Mouse (Mus musculus): ENCODE data around the gene Hmga2. TPM values are rescaled to one million over a fixed set of nuclear protein-coding genes. Genes with fewer than 3 reads are reported as not detected.
A peak's percentile ranks its signal among the peaks of the same experiment; 100 is the strongest.

Gene Hmga2
- total and polyA plus RNA-seq, 3 experiments = 0.15 TPM; not detected in 2

DNA sequence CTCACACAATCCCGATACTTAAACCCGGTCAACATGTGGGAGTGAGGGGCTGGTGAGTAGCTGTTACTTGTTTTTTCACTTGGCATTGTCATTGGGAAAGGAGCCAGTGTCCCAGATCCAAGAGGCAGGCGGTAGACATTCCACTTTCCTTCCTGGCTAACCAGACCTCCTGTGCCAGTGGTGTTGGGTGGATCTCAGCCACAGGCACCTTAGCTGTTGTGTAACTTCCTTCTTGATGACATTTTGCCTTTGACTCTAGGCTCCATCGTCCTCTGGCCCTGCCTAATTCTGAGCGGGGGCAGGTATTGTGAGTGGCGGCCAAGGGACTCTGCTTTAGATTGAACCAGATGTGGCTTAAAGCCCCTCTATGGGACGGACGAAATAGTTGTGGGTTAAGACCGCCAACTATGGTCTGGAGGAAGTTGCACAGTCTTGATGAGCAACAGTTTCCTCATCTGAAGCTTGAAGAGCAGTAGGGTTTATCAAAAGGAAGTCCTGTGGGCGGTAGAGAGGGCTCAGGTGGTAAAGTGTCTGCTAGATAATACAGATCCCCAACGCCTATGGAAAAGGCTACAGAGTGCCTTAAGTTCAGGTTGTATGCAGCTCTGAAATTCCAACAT lies 152.6 kb downstream of the Hmga2 start (continued):
- TF ChIP-seq E2F4 (IDR thresholded peaks at IDR 0.05; ENCODE audit: borderline replicate concordance, low read depth, low read length) = no peak
- 0 out of 2 replicates have a peak, but pooled peaks have one; percentile 19 for TF ChIP-seq MYC (IDR thresholded peaks at IDR 0.05; ENCODE audit: low read depth, low read length)
- TF ChIP-seq TAL1 (IDR thresholded peaks at IDR 0.05; ENCODE audit: low read length) = peak; percentile 44
- TF ChIP-seq POLR2AphosphoS2 (IDR thresholded peaks at IDR 0.05; ENCODE audit: low read length) = no peak
- TF ChIP-seq HCFC1 (IDR thresholded peaks at IDR 0.05; ENCODE audit: low read depth, low read length) = no peak
- no peak for TF ChIP-seq ZNF384 (IDR thresholded peaks at IDR 0.05; ENCODE audit: low read depth, low read length)
- no peak for TF ChIP-seq CHD2 (IDR thresholded peaks at IDR 0.05; ENCODE audit: low read length)
- TF ChIP-seq UBTF (IDR thresholded peaks at IDR 0.05; ENCODE audit: borderline replicate concordance, insufficient read depth, low read depth, low read length) = no peak
- TF ChIP-seq TBP (IDR thresholded peaks at IDR 0.05; ENCODE audit: low read depth, low read length) = peak; percentile 54; the same call in 1 of the 2 replicates
- TF ChIP-seq CHD1 (IDR thresholded peaks at IDR 0.05; ENCODE audit: low read depth, low read length) = no peak
- TF ChIP-seq MAZ (IDR thresholded peaks at IDR 0.05; ENCODE audit: low read depth, low read length) = peak; percentile 62; the same call in 1 of the 2 replicates
- TF ChIP-seq GABPA (IDR thresholded peaks at IDR 0.05; ENCODE audit: low read depth, low read length) = no peak

DNA sequence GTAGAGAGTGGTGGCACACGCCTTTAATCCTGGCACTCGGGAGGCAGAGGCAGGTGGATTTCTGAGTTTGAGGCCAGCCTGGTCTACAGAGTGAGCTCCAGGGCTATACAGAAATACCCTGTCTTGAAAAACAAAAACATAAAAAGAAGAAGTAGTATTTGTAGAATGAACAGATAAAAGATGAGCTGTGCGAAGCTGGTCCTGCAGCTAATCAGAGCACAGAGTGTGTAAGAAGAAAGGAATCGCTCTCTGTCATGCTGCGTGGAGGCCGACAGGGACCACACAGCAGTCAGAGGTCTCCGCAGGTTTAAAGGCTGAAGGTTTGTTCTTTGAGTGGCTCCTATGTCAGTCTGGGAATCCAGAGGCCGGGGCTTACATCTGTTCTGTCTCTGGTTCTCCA lies 153.5 kb downstream of the Hmga2 start:
- TF ChIP-seq EP300 (IDR thresholded peaks at IDR 0.05; ENCODE audit: low read depth in 1 of 2, low read length in 2 of 2) = peak; percentile 31 to 50; a peak in 2 of 4 replicates
- no peak for TF ChIP-seq MXI1 (IDR thresholded peaks at IDR 0.05; ENCODE audit: low read depth, low read length)
- no peak for TF ChIP-seq CHD1 (IDR thresholded peaks at IDR 0.05; ENCODE audit: low read depth, low read length)
- TF ChIP-seq GATA1 (IDR thresholded peaks at IDR 0.05; ENCODE audit: low read depth, low read length) = 0 out of 2 replicates have a peak, but pooled peaks have one; percentile 25
- H3K4me1 ChIP-seq (ENCODE audit: control insufficient read depth in 1 of 2, insufficient read depth in 2 of 2, low read length in 2 of 2) = peaks cover 2 to 21% of the 10 kb centered on the region in 2 experiments; a peak in 3 of 4 replicates
- no peaks in the 10 kb centered on the region for H3K79me2 ChIP-seq (ENCODE audit: control insufficient read depth, insufficient read depth, low read length, poor library complexity)
- H3K27ac ChIP-seq (ENCODE audit: control insufficient read depth, low read depth, low read length) = peak overlapping the region; percentile 76
- no peak overlapping the region for H3K4me3 ChIP-seq (ENCODE audit: control insufficient read depth in 1 of 2, insufficient read depth in 1 of 2, low read depth in 2 of 2, low read length in 2 of 2)
- no peak overlapping the region for H3K9ac ChIP-seq (ENCODE audit: control insufficient read depth, low read depth, low read length, poor library complexity, severe bottlenecking)
- H3K27me3 ChIP-seq (ENCODE audit: control insufficient read depth in 1 of 2, insufficient read depth in 2 of 2, low read length in 2 of 2) = no peaks in the 10 kb centered on the region
- peak; percentile 66 for DNase-seq (ENCODE audit: low read depth, low spot score)
- no peaks in the 10 kb centered on the region for H3K9me3 ChIP-seq (replicated peaks; ENCODE audit: insufficient read depth, low read length)
- H3K36me3 ChIP-seq (ENCODE audit: control insufficient read depth in 1 of 2, insufficient read depth in 2 of 2, low read length in 2 of 2) = peaks cover 0 to 18% of the 10 kb centered on the region in 2 experiments; a peak in 2 of 4 replicates

DNA sequence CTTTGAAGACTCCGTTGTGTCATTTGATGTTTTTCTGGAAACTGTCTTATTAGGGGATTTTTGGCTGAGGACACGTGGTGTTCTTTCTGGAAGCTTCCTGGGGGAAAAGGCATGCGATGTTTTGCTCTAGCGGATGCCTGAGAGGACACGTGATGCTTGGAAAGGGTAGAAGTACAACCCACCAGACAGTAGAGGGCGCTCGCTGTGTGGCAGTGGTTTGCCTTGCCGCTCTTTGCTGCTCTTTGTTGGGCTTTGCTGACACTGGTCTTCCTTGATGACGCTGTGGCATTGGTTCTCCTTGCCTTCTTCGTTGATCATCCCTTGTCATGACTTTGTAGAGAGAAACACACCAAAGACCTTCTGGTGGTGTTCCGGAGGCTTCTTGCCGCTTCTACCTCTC lies 156.7 kb downstream of the Hmga2 start:
- TF ChIP-seq GABPA (IDR thresholded peaks at IDR 0.05; ENCODE audit: low read depth, low read length) (no peak), ZKSCAN1 (IDR thresholded peaks at IDR 0.05; ENCODE audit: low read depth, low read length) (no peak), SMC3 (IDR thresholded peaks at IDR 0.05; ENCODE audit: low read depth, low read length) (peak; percentile 42), ZC3H11A (IDR thresholded peaks at IDR 0.05; ENCODE audit: low read depth, low read length) (no peak; the same call in 1 of the 2 replicates), MXI1 (IDR thresholded peaks at IDR 0.05; ENCODE audit: low read depth, low read length) (no peak), RAD21 (IDR thresholded peaks at IDR 0.05; ENCODE audit: low read depth, low read length) (peak; percentile 31), BHLHE40 (IDR thresholded peaks at IDR 0.05; ENCODE audit: borderline replicate concordance, low read depth, low read length) (no peak), JUND (IDR thresholded peaks at IDR 0.05; ENCODE audit: low read depth, low read length) (no peak), MEF2A (IDR thresholded peaks at IDR 0.05; ENCODE audit: extremely low read depth, insufficient replicate concordance, low read depth, low read length, poor library complexity, severe bottlenecking) (no peak), CHD2 (IDR thresholded peaks at IDR 0.05; ENCODE audit: low read length) (no peak), CTCF (IDR thresholded peaks at IDR 0.05 in 2 of 3, conservative IDR thresholded peaks at IDR 0.05 in 1 of 3; ENCODE audit: control insufficient read depth in 1 of 3, insufficient read depth in 1 of 3, low read depth in 2 of 3, low read length in 3 of 3, poor library complexity in 1 of 3, severe bottlenecking in 1 of 3) (peak; percentile 33 to 59 (median 47)), MAZ (IDR thresholded peaks at IDR 0.05; ENCODE audit: low read depth, low read length) (no peak)
- H3K9me3 ChIP-seq (replicated peaks; ENCODE audit: insufficient read depth, low read length) = no peaks in the 10 kb centered on the region
- H3K79me2 ChIP-seq (ENCODE audit: control insufficient read depth, insufficient read depth, low read length, poor library complexity) = no peaks in the 10 kb centered on the region
- peaks cover 2 to 17% of the 10 kb centered on the region in 2 experiments; a peak in 3 of 4 replicates for H3K4me1 ChIP-seq (ENCODE audit: control insufficient read depth in 1 of 2, insufficient read depth in 2 of 2, low read length in 2 of 2)
- H3K4me3 ChIP-seq (ENCODE audit: control insufficient read depth in 1 of 2, insufficient read depth in 1 of 2, low read depth in 2 of 2, low read length in 2 of 2) = no peak overlapping the region
- H3K9ac ChIP-seq (ENCODE audit: control insufficient read depth, low read depth, low read length, poor library complexity, severe bottlenecking) = no peak overlapping the region
- H3K27me3 ChIP-seq (ENCODE audit: control insufficient read depth in 1 of 2, insufficient read depth in 2 of 2, low read length in 2 of 2) = no peaks in the 10 kb centered on the region
- DNase-seq (ENCODE audit: low read depth, low spot score) = peak; percentile 18
- peaks cover 0 to 13% of the 10 kb centered on the region in 2 experiments; a peak in 2 of 4 replicates for H3K36me3 ChIP-seq (ENCODE audit: control insufficient read depth in 1 of 2, insufficient read depth in 2 of 2, low read length in 2 of 2)
- no peak overlapping the region for H3K27ac ChIP-seq (ENCODE audit: control insufficient read depth, low read depth, low read length)
